Mouse (Mus musculus) layer of hippocampus, adult 9-10 months (tissue): ENCODE measurements at regions not wholly inside any gene's neighbourhood (a gene's known extent, or its start where the extent isn't known, plus 50 kb on each side); places are given as distances from the start of the nearest gene placed in this dataset.
A peak's percentile ranks its signal among the peaks of the same experiment; 100 is the strongest.

Experiments
- DNase-seq: peaks from one replicate; pipeline ENCODE4 v3.0.0; 2022; ENCODE audit warnings: low spot score

DNA sequence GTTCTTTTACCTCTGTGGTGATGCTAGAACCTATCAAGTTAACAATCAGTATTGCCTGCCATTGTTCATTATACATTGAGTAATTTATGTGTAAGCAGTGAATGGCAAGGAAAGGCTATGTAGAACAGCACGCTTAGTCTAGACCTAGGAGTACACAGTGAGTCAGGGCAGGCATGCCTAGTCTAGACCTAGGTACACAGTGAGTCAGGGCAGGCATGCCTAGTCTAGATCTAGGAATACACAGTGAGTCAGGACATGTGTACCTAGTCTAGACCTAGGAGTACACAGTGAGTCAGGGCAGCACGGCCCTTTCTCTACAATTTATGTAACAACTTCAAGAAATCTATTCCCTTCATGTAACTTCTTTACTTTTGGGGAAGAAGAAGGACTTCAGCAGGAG is 347.2 kb downstream of the Tmem232 start:
- DNase-seq: no peak

GRCm38 (mm10) chr17:65192432-65193059 is 348.0 kb downstream of the Tmem232 start:
- no peak for DNase-seq

GRCm38 (mm10) chr17:65190839-65191591 is 349.6 kb downstream of the Tmem232 start:
- no peak for DNase-seq

- no peak for DNase-seq
Observed at GRCm38 (mm10) chr17:65181164-65181563, 345.3 kb upstream of the 4930583I09Rik start.

- no peak for DNase-seq
Observed at GRCm38 (mm10) chr17:65175770-65176169, 339.9 kb upstream of the 4930583I09Rik start.

DNA sequence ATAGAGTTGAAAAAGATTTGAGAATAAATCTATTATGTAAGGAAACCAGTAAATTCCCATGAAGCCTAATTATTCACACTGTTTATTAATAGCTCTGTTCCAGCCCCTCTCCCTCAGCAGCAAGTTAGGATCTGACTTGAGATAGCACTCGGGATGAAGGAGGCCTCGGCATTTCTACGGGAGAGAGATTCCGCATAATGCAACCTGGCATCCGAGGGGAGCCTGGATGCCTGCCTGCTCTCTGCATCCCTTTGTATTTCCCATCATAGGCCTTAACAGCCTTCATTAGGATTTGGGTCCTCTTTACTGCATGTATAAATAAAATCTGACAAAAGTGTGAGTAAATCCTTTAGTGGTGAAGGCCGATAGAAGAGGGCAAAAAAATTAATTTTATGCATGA is 338.2 kb upstream of the 4930583I09Rik start:
- no peak for DNase-seq

DNA sequence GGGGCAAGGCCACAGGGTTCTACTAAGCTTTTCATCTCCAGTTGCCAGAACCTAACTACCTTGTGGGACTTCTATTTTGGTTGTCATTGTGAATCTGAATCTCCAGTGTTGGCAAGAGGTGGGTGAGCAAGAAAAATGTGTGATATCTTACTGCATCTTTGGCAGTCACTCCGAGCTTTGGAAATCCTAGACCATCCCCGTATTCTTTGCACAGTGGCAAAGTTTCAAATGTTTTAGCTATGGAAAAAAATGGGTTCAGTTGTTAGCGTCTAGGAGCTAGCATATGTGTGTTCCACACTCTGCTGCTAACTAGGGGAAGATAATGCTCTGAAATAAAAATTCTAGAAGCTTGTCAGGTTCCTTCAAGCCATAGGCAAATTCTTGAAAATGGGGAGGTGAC is 337.4 kb upstream of the 4930583I09Rik start:
- no peak for DNase-seq

DNA sequence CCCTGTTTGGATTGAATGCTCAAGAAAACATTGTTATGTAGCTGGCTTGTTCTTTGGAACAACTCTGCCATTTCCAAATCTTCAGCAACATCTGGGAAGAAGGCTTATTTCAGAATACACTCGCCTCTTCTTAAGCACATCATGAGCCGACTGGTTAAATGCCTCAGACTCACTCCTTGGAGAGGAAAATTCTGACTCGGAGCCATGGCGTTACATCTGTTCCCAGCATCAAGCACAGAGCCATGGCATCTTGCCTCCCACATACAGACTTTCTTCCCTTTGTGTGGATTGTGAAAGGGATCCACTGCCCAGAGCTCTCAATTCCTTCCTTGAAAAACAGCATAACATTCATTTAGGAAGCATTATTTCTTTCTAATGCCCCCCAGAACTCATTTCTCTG is 334.8 kb upstream of the 4930583I09Rik start:
- DNase-seq: peak; percentile 45

DNA sequence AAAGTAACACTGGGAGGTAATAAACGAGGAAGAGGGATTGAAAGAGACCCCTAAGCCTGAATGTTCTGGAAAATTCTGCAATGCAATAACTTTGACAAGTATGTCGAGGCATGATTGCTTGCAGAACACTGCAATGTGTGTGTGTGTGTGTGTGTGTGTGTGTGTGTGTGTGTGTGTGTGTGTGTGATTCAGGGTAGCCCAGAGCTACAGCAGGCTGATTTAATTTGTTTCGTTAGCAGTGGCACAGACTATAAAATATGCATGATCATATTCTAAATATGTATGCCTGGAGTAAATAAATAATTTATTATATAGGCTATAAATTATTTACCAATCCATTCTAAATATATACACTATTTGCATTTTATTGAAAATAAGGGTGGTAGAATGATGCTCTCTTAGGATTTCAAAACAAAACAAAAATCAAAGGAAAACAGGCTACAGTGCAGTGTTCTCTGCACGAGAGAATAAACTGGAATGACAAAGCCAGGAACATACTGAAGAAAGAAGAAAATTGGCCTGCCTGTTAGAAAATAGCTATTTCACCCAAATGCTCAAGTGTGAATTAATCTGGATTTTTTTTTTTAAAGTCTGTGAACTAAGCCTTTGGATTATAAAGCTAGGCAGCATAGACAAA is 334.2 kb upstream of the 4930583I09Rik start:
- DNase-seq: no peak

DNA sequence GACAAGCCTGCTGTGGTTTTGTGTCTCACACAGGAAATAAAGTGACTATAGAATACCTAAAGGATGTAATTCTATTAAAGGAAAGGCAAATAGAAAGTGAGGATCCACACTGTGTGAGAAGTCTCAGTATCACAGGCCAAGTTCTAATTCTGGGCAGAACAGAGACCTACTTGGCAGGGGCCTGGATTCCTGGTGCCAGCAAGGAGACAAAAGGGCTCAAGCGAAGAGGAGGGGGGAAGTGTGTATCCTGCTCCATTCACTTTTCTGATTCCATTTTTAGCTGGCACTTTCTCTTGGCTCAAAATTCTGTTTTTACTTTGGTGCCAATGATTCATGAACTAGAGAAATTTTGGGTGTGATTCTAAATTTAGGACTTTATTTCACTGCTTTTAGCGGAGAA is 310.5 kb upstream of the 4930583I09Rik start:
- DNase-seq: no peak

GRCm38 (mm10) chr17:65114651-65115050 is 278.8 kb upstream of the 4930583I09Rik start:
- DNase-seq: no peak

- no peak for DNase-seq
Observed at GRCm38 (mm10) chr17:65113121-65113520, 277.2 kb upstream of the 4930583I09Rik start.

GRCm38 (mm10) chr17:65105622-65106021 is 269.8 kb upstream of the 4930583I09Rik start:
- no peak for DNase-seq

DNA sequence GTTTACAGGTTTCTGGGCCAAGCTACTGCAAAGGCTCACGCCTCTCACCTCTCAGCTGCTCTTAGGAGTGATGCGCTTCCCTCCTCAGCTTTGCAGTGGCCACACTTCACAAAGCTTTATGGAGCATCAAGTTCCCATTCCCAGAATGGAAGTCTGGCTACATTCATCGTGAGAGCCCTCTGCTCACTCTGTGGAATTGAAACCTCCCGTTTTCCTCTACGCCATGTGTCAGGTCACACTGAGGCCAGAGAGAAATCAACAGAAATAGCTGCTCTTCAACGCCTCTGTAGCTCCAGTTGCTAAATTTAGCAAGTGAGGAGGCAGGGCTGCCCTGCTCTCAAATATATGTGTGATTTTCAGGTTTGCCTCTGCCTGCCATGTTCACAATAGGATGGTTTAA is 265.3 kb upstream of the 4930583I09Rik start:
- DNase-seq: no peak

DNA sequence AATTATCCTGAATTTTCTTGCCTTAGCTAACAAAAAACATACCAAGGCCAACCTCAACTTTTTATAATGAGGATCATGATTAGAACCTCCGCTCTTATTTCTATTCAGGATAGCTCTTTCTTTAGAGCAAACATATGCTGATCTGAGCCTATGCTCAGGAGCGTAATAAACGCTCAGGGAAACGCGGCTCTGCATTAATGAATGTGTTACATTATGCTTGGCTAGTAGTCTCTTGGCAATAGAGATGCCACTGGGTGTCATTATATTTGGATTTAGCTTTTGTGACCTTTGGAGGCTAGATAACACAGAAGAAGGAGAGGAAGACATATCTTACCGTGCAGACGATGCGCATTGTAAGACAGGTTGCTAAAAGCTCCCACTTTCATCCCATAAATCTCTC is 246.4 kb upstream of the 4930583I09Rik start:
- no peak for DNase-seq

- DNase-seq: no peak
Observed at GRCm38 (mm10) chr17:65081779-65082086, 245.9 kb upstream of the 4930583I09Rik start.

DNA sequence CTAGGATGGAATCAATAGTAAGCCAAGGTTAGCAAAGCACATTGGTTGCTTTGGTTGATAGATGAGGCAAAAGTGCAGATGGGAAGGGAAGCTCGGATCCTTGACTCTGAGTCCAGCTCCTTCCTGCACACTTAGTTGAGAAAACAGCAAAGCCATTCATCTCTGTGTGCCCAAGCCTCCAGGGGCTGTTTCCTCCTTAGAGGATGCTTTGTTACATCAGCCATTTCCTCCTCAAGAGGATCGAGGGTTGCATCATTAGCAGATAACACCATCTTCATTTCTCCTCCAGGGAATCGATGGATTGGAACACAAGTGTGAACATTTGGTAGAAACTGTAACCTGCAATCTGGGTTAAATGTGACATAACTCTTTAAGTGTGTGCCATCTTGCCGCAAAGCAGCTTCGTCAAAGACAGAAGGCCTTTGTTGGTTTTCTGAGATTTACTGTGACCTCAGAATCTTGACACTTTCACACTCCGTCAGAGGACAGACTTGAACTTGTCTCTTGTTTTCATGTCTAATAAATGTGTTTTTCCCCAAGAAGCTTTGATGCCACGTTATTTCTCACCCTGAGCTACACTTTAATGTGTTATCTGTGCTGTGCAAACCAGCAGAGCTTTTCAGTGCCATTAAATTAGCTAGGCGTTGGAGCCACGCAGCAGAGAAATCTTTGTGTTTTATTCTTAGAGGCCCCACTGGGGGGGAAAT is 245.4 kb upstream of the 4930583I09Rik start:
- no peak for DNase-seq

DNA sequence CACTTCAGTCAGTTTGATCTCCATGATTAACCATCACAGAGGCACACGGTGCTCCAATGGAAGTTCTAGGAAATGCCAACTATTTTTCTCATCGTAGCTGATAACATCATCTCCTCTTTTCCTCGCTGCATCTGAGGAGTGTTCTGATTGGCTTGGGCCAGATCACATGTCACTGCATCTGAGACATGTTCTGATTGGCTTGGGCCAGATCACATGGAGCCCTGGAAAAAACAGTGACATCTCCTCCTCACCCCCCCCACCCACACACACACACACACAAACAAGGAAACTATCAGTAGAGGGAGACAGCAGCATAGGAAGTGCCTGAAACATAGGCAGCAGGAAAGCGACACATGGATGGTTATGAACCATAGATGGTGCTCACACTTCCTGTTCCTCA is 239.0 kb upstream of the 4930583I09Rik start:
- no peak for DNase-seq

DNA sequence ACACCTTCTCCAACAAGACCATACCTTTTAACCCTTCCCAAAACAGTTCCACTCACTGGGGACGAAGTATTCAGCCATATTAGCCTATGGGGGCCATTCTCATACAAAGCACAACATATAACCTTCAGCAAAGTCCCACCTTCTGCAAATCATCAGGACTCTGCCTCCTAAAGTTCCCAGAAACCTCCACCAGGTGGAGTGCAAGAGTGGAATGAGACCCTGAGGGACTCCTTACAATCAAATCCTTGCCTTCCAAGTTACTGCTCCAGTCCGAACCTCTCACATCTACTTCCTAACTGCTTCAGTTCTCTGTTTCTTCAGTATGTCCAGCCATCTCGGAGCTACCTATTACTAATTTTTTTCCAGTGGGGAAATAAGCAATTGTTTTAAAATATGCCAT is 235.2 kb upstream of the 4930583I09Rik start:
- DNase-seq: no peak

DNA sequence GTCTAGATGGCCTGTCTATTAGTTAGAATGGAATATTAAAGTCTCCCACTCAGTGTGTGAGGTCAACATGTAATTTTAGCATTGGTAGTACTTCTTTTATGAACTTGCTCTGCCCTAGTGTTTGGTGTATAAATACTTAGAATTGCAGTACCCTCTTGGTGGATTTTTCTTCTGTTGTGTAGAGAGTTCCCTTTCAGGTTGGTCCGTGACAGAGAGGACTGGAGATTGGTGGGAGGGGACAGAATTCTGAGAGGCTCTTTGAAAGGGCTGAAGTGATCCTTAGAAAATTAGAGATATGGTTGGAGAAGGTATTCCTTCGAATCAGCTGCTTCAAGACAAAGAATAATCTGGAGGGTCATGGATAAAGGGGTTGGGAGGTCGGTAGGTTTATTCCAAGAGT is 230.3 kb upstream of the 4930583I09Rik start:
- DNase-seq: no peak

- no peak for DNase-seq
Observed at GRCm38 (mm10) chr17:65056059-65056458, 220.2 kb upstream of the 4930583I09Rik start.

- no peak for DNase-seq
Observed at GRCm38 (mm10) chr17:65049860-65050482, 214.1 kb upstream of the 4930583I09Rik start.
